Mouse (Mus musculus): ENCODE measurements at regions not wholly inside any gene's neighbourhood (a gene's known extent, or its start where the extent isn't known, plus 50 kb on each side); places are given as distances from the start of the nearest gene placed in this dataset.

DNA sequence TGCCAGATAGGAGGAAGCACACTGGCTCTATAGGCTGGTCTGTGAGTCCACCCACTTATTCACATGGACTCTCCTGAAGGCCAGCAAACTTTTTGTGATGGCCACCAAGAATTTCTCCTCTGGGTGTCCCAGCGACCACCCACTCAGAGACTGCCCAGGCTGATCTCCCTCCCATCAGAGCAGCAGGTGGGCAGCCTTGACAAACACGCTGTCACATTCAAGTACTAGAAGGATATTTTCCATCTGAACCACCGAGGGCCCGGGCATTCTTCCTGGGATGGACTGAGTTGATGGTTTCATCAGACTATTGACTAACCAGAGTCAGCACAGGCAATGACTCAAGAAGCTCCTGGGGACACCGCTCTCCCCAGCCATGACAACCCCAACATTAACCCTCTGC is 196.5 kb upstream of the Sulf2 start:
- TF ChIP-seq ZC3H11A (IDR thresholded peaks at IDR 0.05; ENCODE audit: borderline replicate concordance, low read depth, low read length) = no peak
- no peak for TF ChIP-seq ZNF384 (IDR thresholded peaks at IDR 0.05; ENCODE audit: low read depth, low read length)
- no peak for TF ChIP-seq MAFK (IDR thresholded peaks at IDR 0.05; ENCODE audit: insufficient read depth, low read depth, low read length)
- no peak for TF ChIP-seq CHD2 (IDR thresholded peaks at IDR 0.05; ENCODE audit: low read depth, low read length)
- no peak for TF ChIP-seq HCFC1 (IDR thresholded peaks at IDR 0.05; ENCODE audit: borderline replicate concordance, insufficient read depth, low read length)
